Mouse (Mus musculus) brown adipose tissue, adult 24 weeks (tissue): ENCODE measurements around the gene Slc24a1. TPM values are rescaled to one million over a fixed set of nuclear protein-coding genes. Genes with fewer than 3 reads are reported as not detected.

Experiments
- H3K27ac ChIP-seq: fragments of 200-500 bp; replicated peaks from 2 replicates; pipeline ENCODE4 v1.5.1; 2012; ENCODE audit warnings: low read depth, mild to moderate bottlenecking, low read length
- H3K4me1 ChIP-seq: fragments of 200-500 bp; 2 replicates; pipeline ENCODE4 v1.6.1; 2012; ENCODE audit warnings: low read length, mixed read lengths; ENCODE audit not compliant: control insufficient read depth, insufficient read depth, insufficient read length
- H3K4me3 ChIP-seq: fragments of 200-500 bp; 2 replicates; pipeline ENCODE4 v1.5.1; 2012; ENCODE audit warnings: low read depth, mild to moderate bottlenecking, low read length, moderate library complexity; ENCODE audit not compliant: insufficient read depth
- polyA plus RNA-seq: library from polyadenylated mRNA; stranded (reverse); fragments of >200 nt; gene quantifications from 2 replicates; pipeline ENCODE4 v1.2.4, GENCODE M21; 2012; ENCODE audit not compliant: missing spikeins, insufficient read depth, insufficient read length

Slc24a1 gene
- polyA plus RNA-seq, 1 experiment = not detected

- Histone ChIP-seq H3K4me1 (peaks cover 2% of the 10 kb centered on the region; the same call in 1 of the 2 replicates), H3K4me3 (no peak overlapping the region), H3K27ac (no peak overlapping the region)
Observed at GRCm38 (mm10) chr9:64918560-64918959, 32.8 kb downstream of the Slc24a1 start.

DNA sequence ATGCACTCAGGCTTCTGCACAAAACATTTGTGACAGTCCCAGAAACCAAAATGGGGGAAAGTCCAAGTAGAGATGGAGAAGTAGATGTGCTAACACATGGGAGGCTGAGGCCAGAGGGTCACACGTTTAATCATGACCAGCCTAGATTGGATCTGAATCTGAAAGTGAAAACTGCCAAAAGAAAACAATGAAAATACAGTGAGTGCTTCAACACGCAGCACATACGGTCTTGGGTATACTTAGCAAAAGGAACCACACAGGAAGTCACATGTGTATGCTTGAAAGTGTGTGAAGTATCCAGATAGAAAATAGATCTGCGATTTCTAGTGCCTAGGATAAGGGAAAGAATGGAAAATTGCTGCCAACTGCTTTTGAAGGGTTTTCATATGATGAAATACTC is 36.8 kb downstream of the Slc24a1 start:
- Histone ChIP-seq H3K27ac (no peak overlapping the region), H3K4me1 (peaks cover 5% of the 10 kb centered on the region; the same call in 1 of the 2 replicates), H3K4me3 (no peak overlapping the region)

GRCm38 (mm10) chr9:64913973-64914372 is 37.4 kb downstream of the Slc24a1 start:
- Histone ChIP-seq H3K4me1 (peaks cover 5% of the 10 kb centered on the region; the same call in 1 of the 2 replicates), H3K4me3 (no peak overlapping the region), H3K27ac (no peak overlapping the region)

- Histone ChIP-seq H3K27ac (0 out of 2 replicates have a peak overlapping the region, but pooled peaks have one; percentile 8), H3K4me1 (peaks cover 5% of the 10 kb centered on the region; the same call in 1 of the 2 replicates), H3K4me3 (no peak overlapping the region)
Observed at GRCm38 (mm10) chr9:64913406-64913805, 38.0 kb downstream of the Slc24a1 start.

DNA sequence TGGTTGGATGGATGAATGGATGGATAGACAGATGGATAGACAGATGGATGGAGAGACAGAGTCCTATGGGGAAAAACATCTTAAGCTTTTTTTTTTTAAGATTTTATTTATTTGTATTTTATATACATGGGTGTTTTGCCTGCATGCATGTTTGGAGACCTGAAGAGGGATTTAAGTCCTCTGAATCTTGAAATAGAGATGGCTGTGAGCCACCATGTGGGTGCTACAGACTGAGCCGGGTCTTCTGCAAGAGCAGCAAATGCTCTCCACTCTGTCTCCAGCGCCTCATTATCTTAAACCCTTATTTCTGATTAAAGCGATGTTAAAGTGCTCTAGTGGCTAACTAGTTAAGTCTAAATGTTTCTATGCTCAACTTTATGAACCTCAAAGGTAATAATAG is 44.0 kb downstream of the Slc24a1 start:
- Histone ChIP-seq H3K4me1 (no peaks in the 10 kb centered on the region), H3K27ac (no peak overlapping the region), H3K4me3 (no peak overlapping the region)

DNA sequence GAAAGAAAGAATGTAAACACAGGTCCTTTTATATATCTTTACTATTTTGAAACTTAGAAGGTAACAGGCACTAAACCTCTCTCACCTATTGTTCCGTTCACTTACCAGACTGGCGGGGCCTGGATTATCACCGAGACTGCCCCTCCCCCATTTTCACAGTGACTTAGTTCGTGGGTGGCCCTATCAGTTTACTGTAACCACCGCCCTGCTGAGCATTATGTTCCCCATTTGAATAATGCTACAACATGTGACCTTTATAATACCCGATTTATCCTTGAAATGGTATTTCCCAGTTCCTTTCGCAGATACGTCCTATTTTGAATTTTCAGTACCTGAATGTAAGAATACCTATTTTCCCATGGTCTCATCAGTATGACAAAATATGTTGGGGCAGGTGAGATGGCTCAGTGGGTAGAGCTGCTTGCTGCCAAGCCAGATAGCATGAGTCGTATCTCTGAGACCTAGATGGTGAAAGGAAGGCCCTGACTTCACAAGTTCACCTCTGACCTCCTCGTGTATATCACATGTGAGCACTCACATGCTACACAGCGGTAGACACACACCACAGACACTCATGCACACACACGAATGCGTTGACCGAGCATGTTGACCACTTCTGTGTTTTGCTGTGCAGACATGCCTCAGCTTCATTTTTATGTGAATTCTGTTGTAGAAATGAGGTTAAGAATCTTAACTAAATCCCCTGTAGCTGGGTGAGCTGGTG is 46.3 kb downstream of the Slc24a1 start:
- no peak overlapping the region for H3K27ac ChIP-seq
- no peak overlapping the region for H3K4me3 ChIP-seq

DNA sequence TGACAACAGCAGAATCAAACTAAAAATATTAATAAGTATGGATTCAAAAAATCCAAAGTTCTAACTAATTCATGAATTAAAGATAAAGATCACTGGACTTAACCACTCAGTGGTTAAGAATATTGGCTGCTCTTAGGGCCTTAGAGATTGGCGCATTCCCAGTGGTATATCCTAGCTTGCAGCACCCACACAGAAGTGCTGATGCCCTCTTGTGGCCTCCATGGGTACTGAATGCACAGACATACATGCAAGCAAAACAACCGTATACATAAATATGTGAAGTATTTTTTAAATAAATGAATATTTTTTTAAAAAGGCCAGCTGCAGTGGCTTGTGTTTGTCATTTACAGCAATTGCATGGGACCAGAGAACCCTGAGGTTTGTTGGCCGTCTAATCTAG is 48.0 kb downstream of the Slc24a1 start:
- H3K27ac ChIP-seq = no peak overlapping the region
- no peak overlapping the region for H3K4me3 ChIP-seq
- H3K4me1 ChIP-seq = no peaks in the 10 kb centered on the region

More for the DNA sequence above, 46.3 kb downstream of the Slc24a1 start:
- H3K4me1 ChIP-seq = no peaks in the 10 kb centered on the region

- H3K4me3 ChIP-seq = no peak overlapping the region
- H3K27ac ChIP-seq = no peak overlapping the region
- H3K4me1 ChIP-seq = no peaks in the 10 kb centered on the region
Observed at GRCm38 (mm10) chr9:64902866-64903265, 48.5 kb downstream of the Slc24a1 start.

DNA sequence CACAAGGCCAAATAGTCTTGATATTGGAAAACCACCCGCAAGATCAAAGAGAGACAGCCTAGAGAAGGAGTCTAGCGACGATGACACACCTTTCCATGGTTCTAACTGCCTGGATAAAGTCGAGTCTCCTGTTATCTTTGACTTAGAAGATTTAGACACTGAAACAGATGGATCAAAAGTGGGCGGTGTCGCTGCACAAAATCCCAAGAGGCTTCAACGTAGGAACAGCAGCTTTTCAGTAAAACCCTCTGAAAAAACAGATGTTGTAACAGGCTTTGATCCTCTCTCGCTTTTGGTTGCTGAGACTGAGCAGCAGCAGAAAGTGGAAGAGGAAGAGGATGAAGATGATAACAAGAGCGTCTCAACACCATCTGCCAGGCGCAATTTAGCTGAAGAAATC is 54.8 kb downstream of the Slc24a1 start:
- Histone ChIP-seq H3K4me1 (no peaks in the 10 kb centered on the region), H3K4me3 (no peak overlapping the region), H3K27ac (no peak overlapping the region)

DNA sequence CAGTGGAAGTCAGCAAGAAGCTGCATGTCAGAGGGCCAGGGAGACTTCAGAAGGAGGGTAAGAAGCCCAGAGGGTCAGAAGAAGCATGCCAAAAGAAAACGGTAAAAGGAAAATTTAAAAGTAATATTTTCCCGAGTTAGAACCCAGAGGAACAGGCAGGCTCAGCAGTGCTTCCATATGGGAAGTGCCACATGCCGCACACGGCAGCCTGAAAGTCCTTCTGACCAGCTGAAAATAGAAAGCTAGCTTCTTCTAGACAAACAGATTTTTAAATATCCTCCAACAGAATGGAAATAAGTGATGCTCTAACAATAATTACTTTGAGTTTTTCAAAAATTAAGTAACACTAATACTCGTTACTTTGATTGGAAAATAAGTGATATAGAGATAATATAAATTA is 65.4 kb downstream of the Slc24a1 start:
- no peak overlapping the region for H3K27ac ChIP-seq
- no peaks in the 10 kb centered on the region for H3K4me1 ChIP-seq
- H3K4me3 ChIP-seq = no peak overlapping the region

Other genes with a start within 250 kb of the Slc24a1 start
- gene Rab11a, start 213.8 kb downstream of the Slc24a1 start, polyA plus RNA-seq = 141 and 169 TPM in 2 replicates
- 11.0 and 24.6 TPM in 2 replicates for gene Dennd4a, start 140.3 kb downstream of the Slc24a1 start, polyA plus RNA-seq
- gene Ints14, start 9.3 kb upstream of the Slc24a1 start, polyA plus RNA-seq = 14.5 and 21.2 TPM in 2 replicates
- 16.4 and 16.9 TPM in 2 replicates for gene Hacd3, start 70.1 kb upstream of the Slc24a1 start, polyA plus RNA-seq
- gene Dpp8, start 80.8 kb upstream of the Slc24a1 start, polyA plus RNA-seq = 44.6 and 55.5 TPM in 2 replicates
- 0.55 and 0.71 TPM in 2 replicates for gene Igdcc4, start 149.9 kb upstream of the Slc24a1 start, polyA plus RNA-seq
- not detected in 2 replicates for gene Igdcc3, start 189.6 kb upstream of the Slc24a1 start, polyA plus RNA-seq
- gene Parp16, start 243.7 kb upstream of the Slc24a1 start, polyA plus RNA-seq = 11.9 and 16.2 TPM in 2 replicates